Mouse (Mus musculus) midbrain, embryonic 11.5 days (tissue): Measurements from ENCODE around the gene Slc27a2. TPM values are rescaled to one million over a fixed set of nuclear protein-coding genes. Genes with fewer than 3 reads are reported as not detected.
"Not testable (repeated sequence)": the region's sequence is repeated elsewhere in the genome, so short reads cannot be mapped to it uniquely, and the experiment has no call there.

Experiments
- ATAC-seq: fragments of 200-750 bp; cut with Nextera tagmentation; 2 replicates; pipeline ENCODE4 v1.8.0; 2017; ENCODE audit warnings: moderate TSS enrichment, moderate library complexity; ENCODE audit not compliant: low FRiP score
- DNase-seq: peaks from one replicate; pipeline ENCODE4 v3.0.0; 2015; ENCODE audit warnings: low spot score; ENCODE audit errors: missing footprints
- H3K27ac ChIP-seq: fragments of 300-500 bp; sonication (generic); 2 replicates; pipeline ENCODE4 v1.5.1; 2014; ENCODE audit warnings: low read depth, low read length
- H3K27me3 ChIP-seq: fragments of 300-500 bp; sonication (generic); 2 replicates; pipeline ENCODE4 v1.6.1; 2014; ENCODE audit warnings: mild to moderate bottlenecking, low read length, moderate library complexity, mixed read lengths; ENCODE audit not compliant: control insufficient read depth, insufficient read depth
- H3K36me3 ChIP-seq: fragments of 300-500 bp; sonication (generic); 2 replicates; pipeline ENCODE4 v1.6.1; 2014; ENCODE audit warnings: mild to moderate bottlenecking, low read length, moderate library complexity, mixed read lengths; ENCODE audit not compliant: control insufficient read depth, insufficient read depth
- H3K4me1 ChIP-seq: fragments of 300-500 bp; sonication (generic); 2 replicates; pipeline ENCODE4 v1.6.1; 2014; ENCODE audit warnings: low read length; ENCODE audit not compliant: control insufficient read depth, insufficient read depth
- H3K4me2 ChIP-seq: fragments of 300-500 bp; sonication (generic); 2 replicates; pipeline ENCODE4 v1.6.1; 2014; ENCODE audit warnings: mild to moderate bottlenecking, moderate library complexity
- H3K4me3 ChIP-seq: fragments of 300-500 bp; sonication (generic); 2 replicates; pipeline ENCODE4 v1.5.1; 2014; ENCODE audit warnings: low read depth, low read length
- H3K9ac ChIP-seq: fragments of 300-500 bp; sonication (generic); 2 replicates; pipeline ENCODE4 v1.6.1; 2014; ENCODE audit warnings: low read length
- H3K9me3 ChIP-seq: fragments of 300-500 bp; sonication (generic); 2 replicates; pipeline ENCODE4 v1.6.1; 2016; ENCODE audit warnings: low read length; ENCODE audit not compliant: control insufficient read depth
- WGBS: fragments of 180-500 bp; shearing (Covaris S2); extraction: QIAGEN DNeasy Blood & Tissue Kit; methylation state at CpG from one replicate; pipeline ENCODE4 v1.1.7; 2014; 5-methylcytosine and 5-hydroxymethylcytosine counted together
- polyA plus RNA-seq: library from polyadenylated mRNA; unstranded; fragments of >200 nt; fragmentation: Nextera tagmentation; extraction: Ambion mirVana; gene quantifications from 2 replicates; pipeline ENCODE4 v1.2.1, GENCODE M21; 2014

Gene Slc27a2
- polyA plus RNA-seq, 1 experiment from 2014 or later: 3.3 TPM

DNA sequence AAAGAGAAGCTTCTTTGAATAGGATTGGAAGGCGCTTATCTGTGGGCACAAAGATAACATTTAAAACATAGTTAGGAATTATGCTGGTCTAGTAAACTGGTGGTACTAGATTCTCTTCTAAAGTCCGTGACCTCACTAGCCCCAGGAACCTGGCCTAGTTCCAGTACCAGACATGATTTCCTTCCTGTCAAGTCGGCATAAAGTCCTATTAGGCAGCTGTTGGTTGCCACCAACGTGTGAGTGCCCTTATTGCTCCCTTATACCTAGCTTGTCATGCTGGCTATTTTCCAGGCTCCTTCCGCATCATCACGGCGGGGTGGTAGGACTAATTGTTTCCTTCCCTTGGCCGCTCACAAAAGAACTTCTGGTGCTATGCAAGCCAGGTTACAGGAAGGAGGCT, 30.2 kb upstream of the Slc27a2 start:
- H3K27ac ChIP-seq: no peak overlapping the region
- DNase-seq: no peak
- H3K4me2 ChIP-seq: no peak overlapping the region
- no peaks in the 10 kb centered on the region for H3K36me3 ChIP-seq
- no peaks in the 10 kb centered on the region for H3K9me3 ChIP-seq
- no peak overlapping the region for H3K4me3 ChIP-seq
- ATAC-seq: no peak
- no peaks in the 10 kb centered on the region for H3K4me1 ChIP-seq
- 81% methylated on average over 8 of the region's 8 CpGs for WGBS
- H3K9ac ChIP-seq: no peak overlapping the region
- H3K27me3 ChIP-seq: no peaks in the 10 kb centered on the region

DNA sequence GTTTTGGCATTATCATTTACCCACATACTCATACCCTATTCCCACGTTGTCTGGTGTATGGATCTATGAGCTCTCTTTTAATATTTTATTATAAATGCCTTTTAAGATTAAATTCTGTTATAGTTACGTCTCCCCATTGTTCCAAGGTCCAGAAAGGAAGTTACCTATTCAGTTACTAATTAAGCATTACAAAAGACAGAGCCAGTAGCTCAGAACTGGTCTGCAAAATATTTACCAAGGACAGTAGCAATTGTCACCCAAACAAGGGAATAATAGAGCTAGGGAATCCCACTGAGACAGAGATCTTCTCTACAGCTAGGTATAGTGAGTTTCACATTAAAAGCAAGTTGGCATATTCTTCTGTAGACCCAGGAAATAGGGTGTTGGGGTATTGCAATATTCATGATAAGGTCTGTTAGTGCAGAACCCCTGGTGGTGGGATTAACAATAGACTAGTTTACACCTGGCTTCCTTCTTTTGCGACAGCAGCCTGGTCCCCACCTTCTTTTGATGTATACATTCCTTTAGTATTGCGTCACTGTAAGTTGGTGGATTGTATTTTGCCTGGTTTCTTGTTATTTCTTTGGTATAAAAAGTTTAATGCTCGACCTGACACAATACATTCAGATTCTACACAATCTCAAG, 29.0 kb upstream of the Slc27a2 start:
- not testable (repeated sequence) for DNase-seq

DNA sequence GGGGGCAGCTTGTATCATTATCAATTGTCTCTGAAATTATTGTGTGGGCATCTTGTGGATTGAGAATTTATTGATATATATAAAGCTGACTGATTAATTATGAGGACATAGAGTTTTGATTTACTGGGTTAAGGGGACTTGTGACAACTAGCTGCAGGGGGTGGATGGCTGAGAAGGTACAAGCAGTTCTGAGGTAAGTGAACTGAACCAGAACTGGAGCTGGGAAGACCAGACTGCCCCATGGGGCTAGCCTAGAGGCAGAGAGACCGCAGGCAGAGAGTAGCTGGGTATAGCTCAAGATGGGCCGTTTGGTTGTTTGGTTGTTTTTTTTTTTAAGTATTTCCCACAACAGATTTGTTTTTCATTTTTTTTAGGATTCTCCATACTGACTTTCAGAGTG, 27.9 kb upstream of the Slc27a2 start:
- no peak overlapping the region for H3K9ac ChIP-seq
- WGBS: 77% methylated on average over 2 of the region's 2 CpGs
- ATAC-seq: no peak
- no peak overlapping the region for H3K27ac ChIP-seq
- no peak for DNase-seq
- H3K9me3 ChIP-seq: no peaks in the 10 kb centered on the region
- H3K36me3 ChIP-seq: no peaks in the 10 kb centered on the region
- H3K4me1 ChIP-seq: no peaks in the 10 kb centered on the region
- no peak overlapping the region for H3K4me2 ChIP-seq
- no peak overlapping the region for H3K4me3 ChIP-seq
- H3K27me3 ChIP-seq: no peaks in the 10 kb centered on the region

More for the DNA sequence above, 29.0 kb upstream of the Slc27a2 start:
- not testable (repeated sequence) for H3K9ac ChIP-seq, H3K9me3 ChIP-seq, H3K4me2 ChIP-seq, H3K4me3 ChIP-seq, H3K27me3 ChIP-seq, ATAC-seq, H3K27ac ChIP-seq, H3K36me3 ChIP-seq, H3K4me1 ChIP-seq
- WGBS: 69% methylated on average over 5 of the region's 5 CpGs

DNA sequence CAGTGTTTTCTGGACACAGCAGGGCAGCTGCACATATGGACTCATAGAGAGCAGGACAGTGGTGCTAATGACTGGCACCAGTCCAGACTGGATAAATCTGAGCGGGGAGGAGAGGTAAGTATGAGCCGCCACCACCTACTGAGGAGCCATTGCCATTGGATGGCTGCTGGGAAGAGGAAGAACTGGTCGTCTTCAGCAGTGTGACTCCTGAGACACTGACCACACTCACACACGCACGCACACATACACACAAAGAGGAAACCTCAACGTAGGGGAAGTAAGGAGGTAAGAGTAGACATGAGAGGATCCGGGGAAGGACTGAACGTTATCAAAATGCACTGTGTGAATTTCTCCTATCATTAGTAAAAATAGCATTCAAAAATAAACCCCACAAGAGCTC, 24.7 kb upstream of the Slc27a2 start:
- Histone ChIP-seq H3K4me1 (no peaks in the 10 kb centered on the region), H3K9me3 (no peaks in the 10 kb centered on the region), H3K27me3 (no peaks in the 10 kb centered on the region), H3K4me3 (no peak overlapping the region), H3K36me3 (no peaks in the 10 kb centered on the region), H3K27ac (no peak overlapping the region), H3K9ac (no peak overlapping the region), H3K4me2 (no peak overlapping the region)
- ATAC-seq (no peak), DNase-seq (no peak)
- 91% methylated on average over 8 of the region's 8 CpGs for WGBS

DNA sequence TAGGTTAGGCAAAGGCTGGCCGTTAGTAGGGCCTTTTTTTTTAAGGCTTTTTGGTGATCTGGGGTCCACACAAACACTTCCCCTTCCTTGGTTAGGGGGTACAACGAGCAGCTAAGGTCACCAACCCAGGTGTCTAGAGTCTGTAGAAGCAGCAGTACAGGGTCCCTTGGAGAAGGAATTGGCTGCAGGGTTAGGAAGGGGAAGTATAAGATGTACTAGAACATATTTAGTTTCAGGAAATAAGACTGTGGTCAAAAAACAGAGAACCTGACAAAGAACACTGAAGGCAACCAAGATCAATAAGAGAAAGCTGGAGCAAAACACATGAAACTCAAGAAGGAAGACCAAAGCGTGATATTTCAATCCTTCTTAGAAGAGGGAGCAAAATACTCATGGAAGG, 21.6 kb upstream of the Slc27a2 start:
- DNase-seq (no peak), ATAC-seq (no peak)
- Histone ChIP-seq H3K4me3 (no peak overlapping the region), H3K4me2 (no peak overlapping the region), H3K36me3 (no peaks in the 10 kb centered on the region), H3K27ac (no peak overlapping the region), H3K9ac (no peak overlapping the region), H3K4me1 (no peaks in the 10 kb centered on the region), H3K27me3 (no peaks in the 10 kb centered on the region), H3K9me3 (no peaks in the 10 kb centered on the region)
- WGBS: 82% methylated on average over 3 of the region's 3 CpGs

DNA sequence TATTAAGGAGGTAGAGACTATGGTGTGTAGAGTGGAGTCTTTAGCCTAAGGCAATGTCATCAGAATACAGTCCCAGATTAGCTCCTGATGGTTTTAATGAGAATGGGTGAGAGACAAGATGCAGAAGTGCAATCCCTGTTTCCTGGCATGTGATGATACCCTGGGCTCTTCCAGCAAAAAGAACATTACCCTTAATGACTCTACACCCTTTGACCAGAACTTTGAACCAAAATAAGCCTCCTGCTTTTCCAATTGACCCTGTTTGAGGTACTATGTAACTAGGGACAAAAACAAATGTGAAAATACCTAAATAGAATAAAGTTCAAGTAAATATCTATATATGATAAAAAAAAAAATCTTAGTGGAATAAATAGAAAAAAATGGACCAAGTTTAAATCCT, 14.6 kb upstream of the Slc27a2 start:
- H3K36me3 ChIP-seq: no peaks in the 10 kb centered on the region
- no peak overlapping the region for H3K4me3 ChIP-seq
- H3K9ac ChIP-seq: no peak overlapping the region
- H3K9me3 ChIP-seq: no peaks in the 10 kb centered on the region
- no peak for DNase-seq
- H3K27me3 ChIP-seq: no peaks in the 10 kb centered on the region
- no peak overlapping the region for H3K27ac ChIP-seq
- H3K4me1 ChIP-seq: no peaks in the 10 kb centered on the region
- ATAC-seq: no peak
- H3K4me2 ChIP-seq: no peak overlapping the region

DNA sequence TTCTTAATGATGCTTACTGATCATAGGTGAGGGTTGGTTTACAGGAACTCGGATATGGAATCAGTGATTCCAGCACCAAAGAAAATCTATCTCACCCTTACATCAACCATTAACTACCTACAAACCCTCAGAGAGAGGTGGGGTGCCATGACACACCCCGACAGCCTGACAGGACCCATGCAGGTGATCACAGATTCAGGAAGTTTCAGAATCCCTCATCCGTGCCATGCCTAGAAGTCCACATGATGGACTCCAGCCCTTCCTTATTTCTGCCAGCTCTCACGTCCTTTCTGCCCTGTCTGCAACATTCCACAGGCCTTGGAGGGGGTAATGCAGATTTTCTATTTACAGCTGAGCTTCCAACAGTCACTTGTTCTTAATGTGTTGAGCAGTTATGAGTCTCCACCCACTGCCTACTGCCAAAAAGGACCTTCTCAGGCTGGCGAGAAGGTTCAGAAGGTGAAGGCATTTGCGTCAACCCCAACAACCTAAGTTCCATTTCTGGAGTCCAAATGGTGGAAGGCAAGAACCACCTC, 11.7 kb upstream of the Slc27a2 start:
- Histone ChIP-seq H3K9ac (no peak overlapping the region), H3K27ac (no peak overlapping the region), H3K4me2 (no peak overlapping the region), H3K4me1 (no peaks in the 10 kb centered on the region), H3K9me3 (no peaks in the 10 kb centered on the region), H3K36me3 (no peaks in the 10 kb centered on the region), H3K4me3 (no peak overlapping the region), H3K27me3 (no peaks in the 10 kb centered on the region)
- 85% methylated on average over 6 of the region's 6 CpGs for WGBS
- DNase-seq (no peak), ATAC-seq (no peak)

DNA sequence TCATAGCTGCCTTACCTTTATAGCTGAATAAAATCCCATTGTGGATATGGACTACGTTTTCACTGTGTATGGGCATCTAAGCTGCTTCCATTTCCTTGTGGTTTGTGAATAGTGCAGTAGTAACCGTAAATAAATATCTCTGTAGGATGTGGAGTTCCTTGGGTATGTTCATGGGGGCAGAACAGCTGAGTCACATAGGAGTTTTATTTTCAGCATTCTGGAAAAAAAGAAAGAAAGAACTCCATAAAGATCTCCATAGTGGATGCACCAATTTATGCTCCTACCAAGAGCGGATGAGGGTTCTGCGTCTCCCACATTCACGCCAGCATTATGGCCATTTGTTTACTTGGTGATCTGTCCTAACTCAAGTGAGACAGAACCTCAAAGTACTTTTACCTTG, 10.0 kb upstream of the Slc27a2 start:
- no peak for ATAC-seq
- Histone ChIP-seq H3K36me3 (no peaks in the 10 kb centered on the region), H3K27ac (no peak overlapping the region), H3K4me1 (no peaks in the 10 kb centered on the region), H3K27me3 (no peaks in the 10 kb centered on the region), H3K4me3 (no peak overlapping the region), H3K9me3 (no peaks in the 10 kb centered on the region), H3K9ac (no peak overlapping the region), H3K4me2 (no peak overlapping the region)
- WGBS: 87% methylated on average over 5 of the region's 5 CpGs
- no peak for DNase-seq

DNA sequence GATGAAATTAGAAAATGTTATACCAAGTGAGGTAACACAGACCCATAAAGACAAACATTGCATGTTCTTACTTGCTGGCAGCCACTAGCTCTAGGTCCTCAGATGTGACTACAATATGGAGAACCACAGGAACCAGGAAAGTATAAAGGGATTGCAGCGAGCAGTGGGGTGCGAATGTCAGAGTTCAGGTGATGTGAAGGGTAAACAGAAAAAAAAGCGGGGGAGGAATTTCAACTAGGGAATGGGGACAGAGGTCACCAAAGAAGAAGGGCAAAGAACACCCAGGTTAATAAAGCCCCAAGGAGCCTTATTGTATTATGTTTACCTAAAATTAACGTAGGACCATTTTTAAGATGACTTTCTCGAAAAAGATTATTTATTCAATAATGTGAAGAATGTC, 6.9 kb upstream of the Slc27a2 start:
- H3K27me3 ChIP-seq: no peaks in the 10 kb centered on the region
- ATAC-seq (no peak), DNase-seq (no peak)
- H3K27ac ChIP-seq: no peak overlapping the region
- H3K4me2 ChIP-seq: no peak overlapping the region
- no peaks in the 10 kb centered on the region for H3K4me1 ChIP-seq
- WGBS: 74% methylated on average over 5 of the region's 5 CpGs
- no peaks in the 10 kb centered on the region for H3K36me3 ChIP-seq
- H3K9ac ChIP-seq: no peak overlapping the region
- no peak overlapping the region for H3K4me3 ChIP-seq
- H3K9me3 ChIP-seq: no peaks in the 10 kb centered on the region
